Mouse (Mus musculus) myocyte (in vitro differentiated cells): ENCODE data around the gene Abca2. TPM values are rescaled to one million over a fixed set of nuclear protein-coding genes. Genes with fewer than 3 reads are reported as not detected.

Experiments
- H3K27me3 ChIP-seq: one replicate; pipeline ENCODE4 v1.6.1; 2011; ENCODE audit not compliant: control insufficient read depth, insufficient read depth, insufficient read length
- H3K36me3 ChIP-seq: one replicate; pipeline ENCODE4 v1.6.1; 2011; ENCODE audit not compliant: control insufficient read depth, insufficient read depth
- H3K4me2 ChIP-seq: one replicate; pipeline ENCODE4 v1.6.1; 2011; ENCODE audit warnings: low read depth, control low read depth
- H3K4me3 ChIP-seq: one replicate; pipeline ENCODE4 v1.5.1; 2011; ENCODE audit warnings: mild to moderate bottlenecking, control low read depth, moderate library complexity
- H3K79me2 ChIP-seq: one replicate; pipeline ENCODE4 v1.6.1; 2011; ENCODE audit not compliant: control insufficient read depth, insufficient read depth
- H3ac ChIP-seq: one replicate; pipeline ENCODE4 v1.6.1; 2011; ENCODE audit not compliant: control insufficient read depth, insufficient read length
- E2F4 ChIP-seq: IDR thresholded peaks from one replicate; pipeline ENCODE4 v1.6.1; 2011; ENCODE audit warnings: mild to moderate bottlenecking, control low read depth, moderate library complexity; ENCODE audit not compliant: insufficient read depth
- POLR2AphosphoS2 ChIP-seq: IDR thresholded peaks from one replicate; pipeline ENCODE4 v1.6.1; 2011; ENCODE audit warnings: low read depth, control low read depth; ENCODE audit not compliant: insufficient read length
- REST ChIP-seq: IDR thresholded peaks from one replicate; pipeline ENCODE4 v1.6.1; 2011; ENCODE audit warnings: mild to moderate bottlenecking, control low read depth, moderate library complexity; ENCODE audit not compliant: insufficient read depth, insufficient read length
- polyA plus RNA-seq: library from polyadenylated mRNA; unstranded; fragments of >200 nt; fragmentation: generic; extraction: Trizol; gene quantifications from one replicate; pipeline ENCODE4 v1.2.1, GENCODE M21; 2012; ENCODE audit warnings: missing spikeins

Gene Abca2
- polyA plus RNA-seq, 1 experiment = 9.8 TPM

- no peaks in the 10 kb centered on the region for H3K36me3 ChIP-seq
- peaks cover 5% of the 10 kb centered on the region for H3K27me3 ChIP-seq
- peaks cover 7% of the 10 kb centered on the region for H3K79me2 ChIP-seq
- H3K4me2 ChIP-seq = no peak overlapping the region
- no peak overlapping the region for H3ac ChIP-seq
- TF ChIP-seq POLR2AphosphoS2 = no peak
- no peak for TF ChIP-seq REST
- TF ChIP-seq E2F4 = no peak
- H3K4me3 ChIP-seq = no peak overlapping the region
Measured at GRCm38 (mm10) chr2:25496462-25496861, 68.0 kb downstream of the Abca2 start.

Other genes starting within 250 kb of the Abca2 start
- gene Nrarp, start 247.9 kb upstream of the Abca2 start, polyA plus RNA-seq = 1.3 TPM
- gene Tor4a, start 231.8 kb upstream of the Abca2 start, polyA plus RNA-seq = 9.2 TPM
- 55.8 TPM for gene Nelfb, start 217.2 kb upstream of the Abca2 start, polyA plus RNA-seq
- gene Stpg3, start 214.1 kb upstream of the Abca2 start, polyA plus RNA-seq = not detected
- 0.48 TPM for gene Fam166a, start 210.0 kb upstream of the Abca2 start, polyA plus RNA-seq
- 359 TPM for gene Tubb4b, start 204.0 kb upstream of the Abca2 start, polyA plus RNA-seq
- not detected for gene Slc34a3, start 194.3 kb upstream of the Abca2 start, polyA plus RNA-seq
- not detected for gene Rnf224, start 191.9 kb upstream of the Abca2 start, polyA plus RNA-seq
- gene Rnf208, start 186.4 kb upstream of the Abca2 start, polyA plus RNA-seq = 0.59 TPM
- not detected for gene Cysrt1, start 186.3 kb upstream of the Abca2 start, polyA plus RNA-seq
- gene AL732309.1, start 181.8 kb upstream of the Abca2 start, polyA plus RNA-seq = 4.5 TPM
- gene Tmem203, start 173.3 kb upstream of the Abca2 start, polyA plus RNA-seq = 47.2 TPM
- 5.5 TPM for gene Tprn, start 166.1 kb upstream of the Abca2 start, polyA plus RNA-seq
- 106 TPM for gene Ssna1, start 156.3 kb upstream of the Abca2 start, polyA plus RNA-seq
- gene Anapc2, start 156.2 kb upstream of the Abca2 start, polyA plus RNA-seq = 97.9 TPM
- 0.40 TPM for gene Tmem210, start 140.6 kb upstream of the Abca2 start, polyA plus RNA-seq
- 1.6 TPM for gene Lrrc26, start 138.8 kb upstream of the Abca2 start, polyA plus RNA-seq
- gene Grin1, start 109.5 kb upstream of the Abca2 start, polyA plus RNA-seq = 0.12 TPM
- gene Man1b1, start 96.4 kb upstream of the Abca2 start, polyA plus RNA-seq = 46.3 TPM
- gene Dpp7, start 72.3 kb upstream of the Abca2 start, polyA plus RNA-seq = 43.0 TPM
- 68.3 TPM for gene Uap1l1, start 63.0 kb upstream of the Abca2 start, polyA plus RNA-seq
- 10.4 TPM for gene Sapcd2, start 56.4 kb upstream of the Abca2 start, polyA plus RNA-seq
- 0.89 TPM for gene Entpd2, start 32.8 kb upstream of the Abca2 start, polyA plus RNA-seq
- 114 TPM for gene Npdc1, start 29.4 kb upstream of the Abca2 start, polyA plus RNA-seq
- 0.08 TPM for gene Fut7, start 5.4 kb upstream of the Abca2 start, polyA plus RNA-seq
- gene Clic3, start 28.1 kb downstream of the Abca2 start, polyA plus RNA-seq = 13.5 TPM
- 64.3 TPM for gene Paxx, start 32.4 kb downstream of the Abca2 start, polyA plus RNA-seq
- gene Ptgds, start 41.3 kb downstream of the Abca2 start, polyA plus RNA-seq = 9.8 TPM
- not detected for gene Lcn12, start 65.2 kb downstream of the Abca2 start, polyA plus RNA-seq
- 53.6 TPM for gene Fbxw5, start 72.0 kb downstream of the Abca2 start, polyA plus RNA-seq
- 0.74 TPM for gene C8g, start 73.0 kb downstream of the Abca2 start, polyA plus RNA-seq
- 40.4 TPM for gene Traf2, start 118.2 kb downstream of the Abca2 start, polyA plus RNA-seq
- gene Edf1, start 129.1 kb downstream of the Abca2 start, polyA plus RNA-seq = 513 TPM
- gene Mamdc4, start 146.1 kb downstream of the Abca2 start, polyA plus RNA-seq = 8.7 TPM
- gene Phpt1, start 146.5 kb downstream of the Abca2 start, polyA plus RNA-seq = 108 TPM
- 1.0 TPM for gene Ajm1, start 153.1 kb downstream of the Abca2 start, polyA plus RNA-seq
- gene Rabl6, start 179.8 kb downstream of the Abca2 start, polyA plus RNA-seq = 76.5 TPM
- gene Ccdc183, start 189.0 kb downstream of the Abca2 start, polyA plus RNA-seq = 0.13 TPM
- 32.6 TPM for gene Tmem141, start 193.3 kb downstream of the Abca2 start, polyA plus RNA-seq
- gene Fcna, start 199.3 kb downstream of the Abca2 start, polyA plus RNA-seq = 0.10 TPM
- not detected for gene Lcn8, start 224.4 kb downstream of the Abca2 start, polyA plus RNA-seq
- gene Lcn5, start 229.2 kb downstream of the Abca2 start, polyA plus RNA-seq = not detected
- not detected for gene Lcn6, start 248.1 kb downstream of the Abca2 start, polyA plus RNA-seq